Mouse (Mus musculus) kidney, postnatal 4 days (tissue): ENCODE data around the gene Cldn2.

Experiments
- DNase-seq, 2 experiments: peaks; one replicate each; pipeline ENCODE4 v3.0.0; 2021; ENCODE audit warnings: mixed read lengths in 2 of 2

Cldn2 gene

GRCm38 (mm10) chrX:139808085-139808484, 7.5 kb downstream of the Cldn2 start:
- DNase-seq = peak; percentile 15 to 47

- DNase-seq = peak in 1 of 2 experiments; percentile 8
Measured at GRCm38 (mm10) chrX:139808501-139808900, 7.9 kb downstream of the Cldn2 start.

- DNase-seq = peak in 1 of 2 experiments; percentile 9
Measured at GRCm38 (mm10) chrX:139812636-139813298, 12.1 kb downstream of the Cldn2 start.

- no peak for DNase-seq
Measured at GRCm38 (mm10) chrX:139813299-139814002, 12.8 kb downstream of the Cldn2 start.

GRCm38 (mm10) chrX:139814018-139814635, 13.5 kb downstream of the Cldn2 start:
- no peak for DNase-seq

GRCm38 (mm10) chrX:139815201-139815600, 14.6 kb downstream of the Cldn2 start:
- DNase-seq = peak in 1 of 2 experiments; percentile 10

GRCm38 (mm10) chrX:139825402-139825801, 24.8 kb downstream of the Cldn2 start:
- DNase-seq = no peak

- no peak for DNase-seq
Measured at GRCm38 (mm10) chrX:139826926-139827325, 26.3 kb downstream of the Cldn2 start.

- DNase-seq = no peak
Measured at GRCm38 (mm10) chrX:139828363-139829092, 27.9 kb downstream of the Cldn2 start.

GRCm38 (mm10) chrX:139832464-139832863, 31.8 kb downstream of the Cldn2 start:
- DNase-seq = peak; percentile 61

- DNase-seq = peak; percentile 6 to 7
Measured at GRCm38 (mm10) chrX:139839057-139839456, 38.4 kb downstream of the Cldn2 start.

- DNase-seq = no peak
Measured at GRCm38 (mm10) chrX:139841091-139841490, 40.5 kb downstream of the Cldn2 start.

GRCm38 (mm10) chrX:139854795-139855194, 54.2 kb downstream of the Cldn2 start:
- DNase-seq = no peak

GRCm38 (mm10) chrX:139859402-139859801, 58.8 kb downstream of the Cldn2 start:
- no peak for DNase-seq
